Mouse (Mus musculus) megakaryocyte, embryonic 14.5 days (primary cell): ENCODE measurements around the gene Eps8l3.

Experiments used
- FLI1 ChIP-seq: IDR thresholded peaks from 2 replicates; pipeline ENCODE4 v1.6.1; 2012; ENCODE audit warnings: low read length, inconsistent platforms, mixed read lengths
- GATA1 ChIP-seq: IDR thresholded peaks from 3 replicates; pipeline ENCODE4 v1.6.1; 2012; ENCODE audit warnings: mixed read lengths, low read length, inconsistent platforms, borderline replicate concordance

- TF ChIP-seq GATA1 (no peak), FLI1 (no peak)
Measured at GRCm38 (mm10) chr3:107887674-107888495, 10.9 kb downstream of the Eps8l3 start.
